9 mouse cellular contexts compared by ENCODE assay signal in the genomic region with DNA sequence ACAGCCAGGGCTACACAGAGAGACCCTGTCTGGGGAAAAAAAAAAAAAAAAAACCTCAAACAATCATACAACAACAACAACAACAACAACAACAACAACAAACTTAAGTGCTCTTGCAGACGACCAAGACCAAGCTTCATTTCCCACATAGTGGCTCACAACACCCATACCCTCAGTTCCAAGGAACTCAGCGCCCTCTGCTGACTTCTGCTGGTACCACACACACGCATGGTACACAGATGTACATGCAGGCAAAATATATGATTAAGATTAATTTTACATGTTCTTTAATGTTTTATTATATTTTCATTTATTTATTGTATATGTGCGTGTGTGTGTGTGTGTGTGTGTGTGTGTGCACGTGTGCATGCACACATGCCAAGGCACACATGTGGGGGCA. TPM values are rescaled to one million over a fixed set of nuclear protein-coding genes. Genes with fewer than 3 reads are reported as not detected.
DNase-seq lines count a peak whose midpoint lies in the region; ATAC-seq lines count a peak whose summit lies in the region.
"Had no signal": no experiment of that assay in that cellular context is flagged by ENCODE, and none has a peak within 500 bp of the region (broad histone marks: within the 10 kb centered on the region; RNA-seq: fewer than 3 reads in every experiment).

No protein-coding gene starts in this region.

- no peak for ATAC-seq in midbrain, embryonic 11.5 days (ENCODE audit: low FRiP score)
- no peak for ATAC-seq in midbrain, embryonic 16.5 days
- no peak for ATAC-seq in monocyte, adult 5-6 weeks (replicated peaks; ENCODE audit: insufficient number of reproducible peaks, low FRiP score, low TSS enrichment, poor library complexity, severe bottlenecking)

- H3K4me1 ChIP-seq in midbrain, embryonic 11.5 days (ENCODE audit: control insufficient read depth, insufficient read depth, low read length) = no peaks in the 10 kb centered on the region
- H3K4me1 ChIP-seq in midbrain, embryonic 16.5 days (ENCODE audit: control insufficient read depth, insufficient read depth, low read length) = peaks cover 3% of the 10 kb centered on the region; the same call in 1 of the 2 replicates

- no peak overlapping the region for H3K27ac ChIP-seq in midbrain, embryonic 11.5 days (ENCODE audit: low read depth, low read length)
- H3K27ac ChIP-seq in midbrain, embryonic 16.5 days (ENCODE audit: low read length) = no peak overlapping the region

- peak; percentile 58 for DNase-seq in gastrocnemius, postnatal 10 days
- DNase-seq in gastrocnemius, postnatal 14 days = no peak
- peak; percentile 85 for DNase-seq in midbrain, embryonic 11.5 days (ENCODE audit: low spot score, missing footprints)
- peak; percentile 59 for DNase-seq in c-Kit-positive CD71-positive TER-119-negative erythroid progenitor cells, embryonic 14.5 days (ENCODE audit: low read depth)
- peak; percentile 40 for DNase-seq in naive thymus-derived CD4-positive, alpha-beta T cell, adult 2 months (ENCODE audit: low read depth)
- no peak for DNase-seq in ovary, postnatal 10 days (ENCODE audit: low spot score)

- H3K9ac ChIP-seq in midbrain, embryonic 11.5 days (ENCODE audit: low read length) = no peak overlapping the region
- no peak overlapping the region for H3K9ac ChIP-seq in midbrain, embryonic 16.5 days (ENCODE audit: low read depth, low read length)

- H3K4me3 ChIP-seq in midbrain, embryonic 11.5 days (ENCODE audit: low read depth, low read length) = no peak overlapping the region
- H3K4me3 ChIP-seq in midbrain, embryonic 16.5 days (ENCODE audit: low read depth, low read length) = no peak overlapping the region

- H3K36me3 ChIP-seq in midbrain, embryonic 11.5 days (ENCODE audit: control insufficient read depth, insufficient read depth, low read length) = no peaks in the 10 kb centered on the region
- H3K36me3 ChIP-seq in midbrain, embryonic 16.5 days (ENCODE audit: control insufficient read depth, insufficient read depth, low read length) = no peaks in the 10 kb centered on the region

- H3K4me2 ChIP-seq in midbrain, embryonic 11.5 days = no peak overlapping the region
- H3K4me2 ChIP-seq in midbrain, embryonic 16.5 days (ENCODE audit: low read length) = no peak overlapping the region

- WGBS in midbrain, embryonic 11.5 days = 73% methylated on average over 5 of the region's 5 CpGs
- 76% methylated on average over 5 of the region's 5 CpGs for WGBS in midbrain, embryonic 16.5 days

- H3K9me3 ChIP-seq in midbrain, embryonic 11.5 days (ENCODE audit: control insufficient read depth, low read length) = no peaks in the 10 kb centered on the region
- H3K9me3 ChIP-seq in midbrain, embryonic 16.5 days (replicated peaks; ENCODE audit: control insufficient read depth, low read length, poor library complexity, severe bottlenecking) = no peaks in the 10 kb centered on the region

- no peaks in the 10 kb centered on the region for H3K27me3 ChIP-seq in midbrain, embryonic 11.5 days (ENCODE audit: control insufficient read depth, insufficient read depth, low read length)
- no peaks in the 10 kb centered on the region for H3K27me3 ChIP-seq in midbrain, embryonic 16.5 days (ENCODE audit: control insufficient read depth, insufficient read depth, low read depth, low read length)

- intact Hi-C loops in gastrocnemius, postnatal 14 days (cut with DNase I; ENCODE audit: low total_unique reads) = no loop called here

RNA-seq across cellular contexts. Expression of gene E2f1, which starts 16.7 kb away (rescaled TPM):
- 1 to 10 TPM; 6.3 to 8.7 TPM for total RNA-seq in gastrocnemius, postnatal 10 days (2021)
- total RNA-seq in gastrocnemius, postnatal 14 days (2021) = 1 to 10 TPM; 2.5 to 3.1 TPM
- polyA plus RNA-seq in midbrain, embryonic 11.5 days (2014; fragmentation: Nextera tagmentation; extraction: Ambion mirVana) = 14.5 and 15.3 TPM in 2 replicates
- 3.2 and 4.2 TPM in 2 replicates for polyA plus RNA-seq in midbrain, embryonic 16.5 days (2015; fragmentation: Nextera tagmentation; extraction: Ambion mirVana)
- 0.64 to 3.1 TPM (median 1.8 TPM) in 3 replicates for total RNA-seq in monocyte, adult 5-6 weeks (2017)

RNA-seq across cellular contexts. Expression of gene Pxmp4, which starts 17.1 kb away (rescaled TPM):
- 10 to 100 TPM; 15.1 to 16.1 TPM for total RNA-seq in gastrocnemius, postnatal 10 days (2021)
- total RNA-seq in gastrocnemius, postnatal 14 days (2021) = 10 to 100 TPM; 14.1 to 14.9 TPM
- 12.3 and 14.1 TPM in 2 replicates for polyA plus RNA-seq in midbrain, embryonic 11.5 days (2014; fragmentation: Nextera tagmentation; extraction: Ambion mirVana)
- 14.1 and 15.9 TPM in 2 replicates for polyA plus RNA-seq in midbrain, embryonic 16.5 days (2015; fragmentation: Nextera tagmentation; extraction: Ambion mirVana)
- total RNA-seq in monocyte, adult 5-6 weeks (2017) = 7.3 to 10.6 TPM (median 9.6 TPM) in 3 replicates

RNA-seq across cellular contexts. Expression of gene Zfp341, which starts 26.7 kb away (rescaled TPM):
- 1 to 10 TPM; 1.8 to 2.3 TPM for total RNA-seq in gastrocnemius, postnatal 10 days (2021)
- total RNA-seq in gastrocnemius, postnatal 14 days (2021) = 1 to 10 TPM; 1.8 to 1.9 TPM
- 0.92 and 1.2 TPM in 2 replicates for polyA plus RNA-seq in midbrain, embryonic 11.5 days (2014; fragmentation: Nextera tagmentation; extraction: Ambion mirVana)
- 2.3 TPM in 2 replicates for polyA plus RNA-seq in midbrain, embryonic 16.5 days (2015; fragmentation: Nextera tagmentation; extraction: Ambion mirVana)
- 2.5 to 3.2 TPM (median 2.8 TPM) in 3 replicates for total RNA-seq in monocyte, adult 5-6 weeks (2017)

RNA-seq across cellular contexts. Expression of gene 4930519P11Rik, which starts 26.8 kb away (rescaled TPM):
- total RNA-seq in gastrocnemius, postnatal 10 days (2021) = not detected
- under 1 TPM in 1 of 2 experiments, not detected in 1; 0.69 TPM for total RNA-seq in gastrocnemius, postnatal 14 days (2021)
- polyA plus RNA-seq in midbrain, embryonic 11.5 days (2014; fragmentation: Nextera tagmentation; extraction: Ambion mirVana) = 0.60 and 1.1 TPM in 2 replicates
- 0.41 and 0.63 TPM in 2 replicates for polyA plus RNA-seq in midbrain, embryonic 16.5 days (2015; fragmentation: Nextera tagmentation; extraction: Ambion mirVana)
- 2.0 TPM in 1 of 3 replicates, not detected in the others for total RNA-seq in monocyte, adult 5-6 weeks (2017)
- polyA plus RNA-seq: large intestine, adult 2 months had no signal

RNA-seq across cellular contexts. Expression of gene Necab3, which starts 27.7 kb away (rescaled TPM):
- under 1 TPM; 0.73 to 0.79 TPM for total RNA-seq in gastrocnemius, postnatal 10 days (2021)
- total RNA-seq in gastrocnemius, postnatal 14 days (2021) = 1 to 10 TPM; 1.1 to 1.2 TPM
- polyA plus RNA-seq in midbrain, embryonic 11.5 days (2014; fragmentation: Nextera tagmentation; extraction: Ambion mirVana) = 6.1 and 6.9 TPM in 2 replicates
- polyA plus RNA-seq in midbrain, embryonic 16.5 days (2015; fragmentation: Nextera tagmentation; extraction: Ambion mirVana) = 18.5 and 19.9 TPM in 2 replicates
- 0.68 TPM in 1 of 3 replicates, not detected in the others for total RNA-seq in monocyte, adult 5-6 weeks (2017)

Comparison
In these comparisons a context has a peak if more than half of its experiments do, and no peak if none do; other contexts are left out.
1. DNase-seq: peak in gastrocnemius, postnatal 10 days (single experiment), midbrain, embryonic 11.5 days (single experiment), c-Kit-positive CD71-positive TER-119-negative erythroid progenitor cells, embryonic 14.5 days (single experiment) and naive thymus-derived CD4-positive, alpha-beta T cell, adult 2 months (single experiment); none in gastrocnemius, postnatal 14 days (single experiment) and ovary, postnatal 10 days (single experiment).